Mouse (Mus musculus) embryonic fibroblast, embryonic 13.5 days (primary cell): Measurements from ENCODE around the gene Slc25a22.

Experiments
- CTCF ChIP-seq: IDR thresholded peaks from 2 replicates; pipeline ENCODE4 v1.5.1; 2011; ENCODE audit warnings: mild to moderate bottlenecking, control low read depth, low read length, moderate library complexity, borderline replicate concordance; ENCODE audit not compliant: insufficient read depth
- POLR2A ChIP-seq: IDR thresholded peaks from 2 replicates; pipeline ENCODE4 v1.6.1; 2011; ENCODE audit warnings: low read depth, mild to moderate bottlenecking, control low read depth, low read length, moderate library complexity

- TF ChIP-seq CTCF: no peak
- no peak for TF ChIP-seq POLR2A
Measured at GRCm38 (mm10) chr7:141431434-141432185, 6.1 kb downstream of the Slc25a22 start.
